Mouse (Mus musculus) forebrain, embryonic 12.5 days (tissue): Measurements from ENCODE around the gene Tmed2. TPM values are rescaled to one million over a fixed set of nuclear protein-coding genes. Genes with fewer than 3 reads are reported as not detected.
A peak's percentile ranks its signal among the peaks of the same experiment; 100 is the strongest.

ENCODE experiments used
- ATAC-seq: fragments of 200-750 bp; cut with Nextera tagmentation; 2 replicates; pipeline ENCODE4 v1.8.0; 2017; ENCODE audit warnings: moderate TSS enrichment; ENCODE audit not compliant: low FRiP score
- H3K27ac ChIP-seq: fragments of 300-500 bp; sonication (generic); 2 replicates; pipeline ENCODE4 v1.5.1; 2016; ENCODE audit warnings: mild to moderate bottlenecking
- H3K27me3 ChIP-seq: fragments of 300-500 bp; sonication (generic); 2 replicates; pipeline ENCODE4 v1.6.1; 2016; ENCODE audit warnings: mild to moderate bottlenecking
- H3K36me3 ChIP-seq: fragments of 300-500 bp; sonication (generic); replicated peaks from 2 replicates; pipeline ENCODE4 v1.6.1; 2016; ENCODE audit warnings: mild to moderate bottlenecking
- H3K4me1 ChIP-seq: fragments of 300-500 bp; sonication (generic); 2 replicates; pipeline ENCODE4 v1.6.1; 2016
- H3K4me2 ChIP-seq: fragments of 300-500 bp; sonication (generic); 2 replicates; pipeline ENCODE4 v1.6.1; 2016; ENCODE audit warnings: mild to moderate bottlenecking, moderate library complexity
- H3K4me3 ChIP-seq: fragments of 300-500 bp; sonication (generic); replicated peaks from 2 replicates; pipeline ENCODE4 v1.5.1; 2016; ENCODE audit warnings: mild to moderate bottlenecking
- H3K9ac ChIP-seq: fragments of 300-500 bp; sonication (generic); 2 replicates; pipeline ENCODE4 v1.6.1; 2016; ENCODE audit warnings: mild to moderate bottlenecking
- H3K9me3 ChIP-seq: fragments of 300-500 bp; sonication (generic); 2 replicates; pipeline ENCODE4 v1.6.1; 2016
- WGBS: fragments of 180-500 bp; shearing (Covaris S2); methylation state at CpG from one replicate; pipeline ENCODE4 v1.1.7; 2016; 5-methylcytosine and 5-hydroxymethylcytosine counted together
- polyA plus RNA-seq: library from polyadenylated mRNA; unstranded; fragments of >200 nt; fragmentation: Nextera tagmentation; extraction: Ambion mirVana; gene quantifications from 2 replicates; pipeline ENCODE4 v1.2.1, GENCODE M21; 2016

The Tmed2 gene
- polyA plus RNA-seq, 1 experiment from 2014 or later = 414 TPM

- H3K27me3 ChIP-seq = no peaks in the 10 kb centered on the region
- peaks cover 39% of the 10 kb centered on the region for H3K36me3 ChIP-seq
- H3K4me1 ChIP-seq = no peaks in the 10 kb centered on the region
- WGBS = over 99% methylated on average over 4 of the region's 4 CpGs
- no peak overlapping the region for H3K4me2 ChIP-seq
- H3K27ac ChIP-seq = no peak overlapping the region
- no peak overlapping the region for H3K9ac ChIP-seq
- H3K4me3 ChIP-seq = no peak overlapping the region
- ATAC-seq = no peak
- H3K9me3 ChIP-seq = no peaks in the 10 kb centered on the region
Observed at GRCm38 (mm10) chr5:124505235-124505634, 35.3 kb upstream of the Tmed2 start.

- WGBS = 88% methylated on average over 10 of the region's 10 CpGs
- Histone ChIP-seq H3K4me1 (no peaks in the 10 kb centered on the region), H3K4me3 (no peak overlapping the region), H3K27me3 (no peaks in the 10 kb centered on the region), H3K9ac (no peak overlapping the region), H3K9me3 (no peaks in the 10 kb centered on the region), H3K27ac (no peak overlapping the region), H3K36me3 (peaks cover 37% of the 10 kb centered on the region), H3K4me2 (no peak overlapping the region)
- no peak for ATAC-seq
Observed at GRCm38 (mm10) chr5:124506731-124507359, 33.6 kb upstream of the Tmed2 start.

DNA sequence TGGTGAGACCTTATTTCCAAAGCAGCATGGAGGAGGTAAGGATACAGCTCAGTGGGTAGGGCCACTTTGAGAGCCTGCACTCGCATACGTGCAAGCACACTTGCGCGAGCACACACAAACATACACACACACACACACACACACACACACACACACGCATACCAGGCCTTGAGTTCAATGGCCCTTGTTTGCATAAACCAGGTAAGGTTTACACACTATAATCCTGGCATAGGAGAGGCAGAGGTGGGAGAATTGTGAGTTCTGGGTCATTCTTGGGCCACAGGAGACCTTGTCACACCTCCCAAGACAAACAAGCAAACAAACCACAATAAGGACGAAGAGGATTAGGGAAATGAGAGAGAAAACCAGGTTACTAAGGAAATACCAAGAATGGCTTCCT lies 31.3 kb upstream of the Tmed2 start:
- H3K36me3 ChIP-seq = peaks cover 36% of the 10 kb centered on the region
- no peaks in the 10 kb centered on the region for H3K9me3 ChIP-seq
- ATAC-seq = no peak
- H3K9ac ChIP-seq = no peak overlapping the region
- H3K27me3 ChIP-seq = no peaks in the 10 kb centered on the region
- H3K4me2 ChIP-seq = no peak overlapping the region
- WGBS = 96% methylated on average over 6 of the region's 6 CpGs
- no peak overlapping the region for H3K27ac ChIP-seq
- no peaks in the 10 kb centered on the region for H3K4me1 ChIP-seq
- H3K4me3 ChIP-seq = no peak overlapping the region

GRCm38 (mm10) chr5:124509742-124510237 lies 30.7 kb upstream of the Tmed2 start:
- H3K4me3 ChIP-seq = no peak overlapping the region
- no peak for ATAC-seq
- 85% methylated on average over 12 of the region's 12 CpGs for WGBS
- H3K9me3 ChIP-seq = no peaks in the 10 kb centered on the region
- H3K27me3 ChIP-seq = no peaks in the 10 kb centered on the region
- H3K36me3 ChIP-seq = peaks cover 40% of the 10 kb centered on the region
- no peak overlapping the region for H3K27ac ChIP-seq
- no peak overlapping the region for H3K9ac ChIP-seq
- no peak overlapping the region for H3K4me2 ChIP-seq
- no peaks in the 10 kb centered on the region for H3K4me1 ChIP-seq

DNA sequence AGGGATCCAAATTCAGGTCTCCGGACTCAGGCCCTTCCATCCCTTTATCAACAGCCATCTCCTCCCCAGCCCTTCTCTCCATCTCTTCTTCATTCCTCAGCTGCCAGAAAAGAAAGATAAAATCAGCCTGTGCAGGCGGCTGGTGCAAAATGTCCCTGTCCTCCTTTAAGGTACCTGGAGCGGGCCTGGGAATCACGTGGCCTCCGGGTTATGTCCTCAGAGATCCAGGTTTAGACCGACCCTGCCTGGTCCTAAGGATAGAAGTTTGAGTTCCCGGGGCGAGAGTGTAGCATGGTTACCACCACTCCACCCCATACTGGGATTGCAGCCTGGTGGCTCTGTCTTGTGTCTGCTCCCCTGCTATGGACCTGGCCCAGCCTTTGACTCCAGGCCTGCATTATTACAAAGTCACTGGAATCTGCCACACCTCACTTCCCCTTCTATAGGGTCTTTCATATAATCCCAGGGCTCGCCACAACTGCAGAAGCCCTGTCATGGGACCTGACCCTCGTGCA lies 29.9 kb upstream of the Tmed2 start:
- ATAC-seq = no peak
- WGBS = 94% methylated on average over 10 of the region's 10 CpGs
- Histone ChIP-seq H3K9me3 (no peaks in the 10 kb centered on the region), H3K9ac (no peak overlapping the region), H3K4me3 (no peak overlapping the region), H3K36me3 (peaks cover 42% of the 10 kb centered on the region), H3K27me3 (no peaks in the 10 kb centered on the region), H3K27ac (no peak overlapping the region), H3K4me2 (no peak overlapping the region), H3K4me1 (no peaks in the 10 kb centered on the region)

GRCm38 (mm10) chr5:124515789-124516188 lies 24.7 kb upstream of the Tmed2 start:
- Histone ChIP-seq H3K27me3 (no peaks in the 10 kb centered on the region), H3K36me3 (peaks cover 45% of the 10 kb centered on the region), H3K9me3 (no peaks in the 10 kb centered on the region), H3K9ac (no peak overlapping the region), H3K4me1 (no peaks in the 10 kb centered on the region), H3K27ac (no peak overlapping the region), H3K4me2 (no peak overlapping the region), H3K4me3 (no peak overlapping the region)
- WGBS = 89% methylated on average over 5 of the region's 5 CpGs
- ATAC-seq = no peak

DNA sequence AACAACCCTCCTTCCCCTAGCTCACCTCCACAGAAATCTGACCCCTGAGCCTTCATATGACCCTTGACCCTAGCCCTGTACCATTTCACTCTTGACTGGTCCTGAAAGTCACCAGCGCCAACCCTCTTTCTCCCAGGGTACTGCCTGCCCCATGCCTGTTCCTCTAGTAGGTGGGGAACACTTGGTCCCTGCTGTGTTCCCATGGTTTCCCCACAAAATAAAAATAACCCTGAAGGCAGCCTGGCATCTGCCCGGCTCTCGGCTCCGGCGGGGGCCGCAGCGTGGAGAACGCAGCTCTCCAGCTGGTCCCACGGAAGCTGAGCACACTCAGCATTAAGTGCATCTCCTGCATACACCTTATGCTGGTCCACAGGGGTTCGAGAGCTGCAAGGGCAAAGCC lies 21.8 kb upstream of the Tmed2 start:
- no peak overlapping the region for H3K9ac ChIP-seq
- H3K27ac ChIP-seq = no peak overlapping the region
- H3K9me3 ChIP-seq = no peaks in the 10 kb centered on the region
- H3K4me1 ChIP-seq = no peaks in the 10 kb centered on the region
- ATAC-seq = no peak
- no peak overlapping the region for H3K4me3 ChIP-seq
- no peak overlapping the region for H3K4me2 ChIP-seq
- peaks cover 35% of the 10 kb centered on the region for H3K36me3 ChIP-seq
- H3K27me3 ChIP-seq = no peaks in the 10 kb centered on the region
- 74% methylated on average over 10 of the region's 10 CpGs for WGBS

GRCm38 (mm10) chr5:124521588-124521987 lies 18.9 kb upstream of the Tmed2 start:
- ATAC-seq = no peak
- Histone ChIP-seq H3K27ac (no peak overlapping the region), H3K9ac (no peak overlapping the region), H3K4me2 (no peak overlapping the region), H3K9me3 (no peaks in the 10 kb centered on the region), H3K36me3 (peaks cover 26% of the 10 kb centered on the region), H3K4me1 (no peaks in the 10 kb centered on the region), H3K4me3 (no peak overlapping the region), H3K27me3 (no peaks in the 10 kb centered on the region)
- WGBS = 94% methylated on average over 4 of the region's 4 CpGs

- no peaks in the 10 kb centered on the region for H3K27me3 ChIP-seq
- no peak overlapping the region for H3K4me2 ChIP-seq
- H3K36me3 ChIP-seq = peaks cover 25% of the 10 kb centered on the region
- no peaks in the 10 kb centered on the region for H3K4me1 ChIP-seq
- WGBS = 92% methylated on average over 8 of the region's 8 CpGs
- no peak for ATAC-seq
- H3K9ac ChIP-seq = no peak overlapping the region
- H3K27ac ChIP-seq = no peak overlapping the region
- H3K9me3 ChIP-seq = no peaks in the 10 kb centered on the region
- no peak overlapping the region for H3K4me3 ChIP-seq
Observed at GRCm38 (mm10) chr5:124523032-124523431, 17.5 kb upstream of the Tmed2 start.

GRCm38 (mm10) chr5:124524943-124525342 lies 15.6 kb upstream of the Tmed2 start:
- no peak overlapping the region for H3K4me3 ChIP-seq
- H3K9me3 ChIP-seq = no peaks in the 10 kb centered on the region
- H3K9ac ChIP-seq = no peak overlapping the region
- WGBS = 88% methylated on average over 5 of the region's 5 CpGs
- H3K27me3 ChIP-seq = no peaks in the 10 kb centered on the region
- no peak overlapping the region for H3K4me2 ChIP-seq
- no peak for ATAC-seq
- peaks cover 23% of the 10 kb centered on the region; the same call in 1 of the 2 replicates for H3K36me3 ChIP-seq
- H3K27ac ChIP-seq = no peak overlapping the region
- peaks cover 19% of the 10 kb centered on the region for H3K4me1 ChIP-seq

- no peak for ATAC-seq
- no peaks in the 10 kb centered on the region for H3K9me3 ChIP-seq
- no peaks in the 10 kb centered on the region for H3K27me3 ChIP-seq
- no peak overlapping the region for H3K27ac ChIP-seq
- peak overlapping the region; percentile 74 for H3K4me2 ChIP-seq
- H3K36me3 ChIP-seq = 0 out of 2 replicates have a peak, but pooled peaks cover 9% of the 10 kb centered on the region
- H3K4me1 ChIP-seq = peaks cover 38% of the 10 kb centered on the region
- H3K4me3 ChIP-seq = peak overlapping the region; percentile 82; the same call in 1 of the 2 replicates
- H3K9ac ChIP-seq = peak overlapping the region; percentile 47; the same call in 1 of the 2 replicates
- 78% methylated on average over 4 of the region's 4 CpGs for WGBS
Observed at GRCm38 (mm10) chr5:124528351-124528750, 12.1 kb upstream of the Tmed2 start.

- WGBS = 45% methylated on average over 9 of the region's 9 CpGs
- Histone ChIP-seq H3K4me3 (peak overlapping the region; percentile 82), H3K4me1 (peaks cover 38% of the 10 kb centered on the region), H3K27me3 (no peaks in the 10 kb centered on the region), H3K27ac (peak overlapping the region; percentile 56; the same call in 1 of the 2 replicates), H3K9me3 (no peaks in the 10 kb centered on the region), H3K36me3 (0 out of 2 replicates have a peak, but pooled peaks cover 4% of the 10 kb centered on the region), H3K4me2 (peak overlapping the region; percentile 74), H3K9ac (peak overlapping the region; percentile 47)
- ATAC-seq = no peak
Observed at GRCm38 (mm10) chr5:124528791-124529190, 11.7 kb upstream of the Tmed2 start.

DNA sequence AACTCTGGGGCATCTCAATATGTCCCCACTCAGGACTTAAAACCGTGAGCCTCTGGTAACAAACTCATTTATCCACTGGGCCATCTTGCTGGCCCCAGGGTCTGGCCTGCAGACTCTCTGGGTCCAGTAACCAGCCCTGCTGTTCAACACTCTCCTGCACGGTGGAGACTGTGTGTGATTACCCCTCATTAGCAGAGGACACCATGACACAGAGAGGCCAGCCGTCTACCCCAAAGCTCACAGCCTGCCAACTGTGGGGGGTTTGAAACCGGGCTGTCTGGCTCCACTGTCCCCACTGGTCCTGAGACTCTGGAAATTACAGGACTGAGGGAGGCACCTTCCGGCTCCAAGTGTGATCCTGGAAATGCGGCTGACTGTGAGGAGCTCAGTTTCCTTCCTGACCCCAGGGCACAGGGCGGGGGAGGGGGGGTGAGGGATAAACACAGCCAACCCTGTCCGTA lies 11.3 kb upstream of the Tmed2 start:
- Histone ChIP-seq H3K27ac (peak overlapping the region; percentile 56), H3K36me3 (0 out of 2 replicates have a peak, but pooled peaks cover 3% of the 10 kb centered on the region), H3K4me1 (peaks cover 38% of the 10 kb centered on the region), H3K9me3 (no peaks in the 10 kb centered on the region), H3K27me3 (no peaks in the 10 kb centered on the region), H3K9ac (peak overlapping the region; percentile 47; the same call in 1 of the 2 replicates), H3K4me2 (peak overlapping the region; percentile 74), H3K4me3 (peak overlapping the region; percentile 82)
- ATAC-seq = no peak
- WGBS = 42% methylated on average over 8 of the region's 8 CpGs
